7 mouse cellular contexts compared by ENCODE assay signal in the genomic region with DNA sequence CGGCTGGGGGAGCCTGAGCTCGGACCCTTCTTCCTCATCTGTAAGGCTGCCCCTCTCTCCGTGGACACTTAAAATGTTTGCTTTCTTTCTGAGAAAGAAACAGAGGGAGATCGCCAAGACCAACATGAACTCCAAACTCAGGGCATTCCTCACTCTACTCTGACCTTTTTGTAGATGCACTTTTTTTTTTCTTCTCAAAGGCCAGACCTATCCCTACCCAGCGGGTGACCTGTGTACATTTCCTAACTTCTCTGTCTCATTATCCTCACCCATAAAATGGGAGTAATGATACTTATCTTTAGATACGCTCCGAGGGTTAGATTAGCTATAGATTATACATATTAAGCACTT.
DNase-seq lines count a peak whose midpoint lies in the region; ATAC-seq and TF ChIP-seq lines count a peak whose summit lies in the region.

No protein-coding gene starts in this region.

- DNase-seq in lung, postnatal 0 days (ENCODE audit: low spot score), result no peak
- DNase-seq in lung, postnatal 25 days (ENCODE audit: low spot score), result no peak
- no peak for DNase-seq in urinary bladder, postnatal 4 days (ENCODE audit: low spot score in 2 of 2)
- no peak for DNase-seq in ovary, adult 18-20 months (ENCODE audit: low spot score)

- no peaks in the 10 kb centered on the region for H3K9me3 ChIP-seq in lung, postnatal 0 days (ENCODE audit: low read length)
- H3K9me3 ChIP-seq in forebrain, embryonic 12.5 days, result no peaks in the 10 kb centered on the region
- H3K9me3 ChIP-seq in liver, embryonic 12.5 days (replicated peaks), result no peaks in the 10 kb centered on the region
- no peaks in the 10 kb centered on the region for H3K9me3 ChIP-seq in stomach, embryonic 16.5 days (replicated peaks; ENCODE audit: control insufficient read depth, low read length)

- H3K4me2 ChIP-seq in lung, postnatal 0 days (replicated peaks; ENCODE audit: low read depth, low read length), result peak overlapping the region; percentile 61
- peak overlapping the region; percentile 72 for H3K4me2 ChIP-seq in forebrain, embryonic 12.5 days
- peak overlapping the region; percentile 86 for H3K4me2 ChIP-seq in liver, embryonic 12.5 days
- peak overlapping the region; percentile 63 for H3K4me2 ChIP-seq in stomach, embryonic 16.5 days (ENCODE audit: low read depth, low read length)

- TF ChIP-seq EP300 in lung, postnatal 0 days (IDR thresholded peaks at IDR 0.05), result peak; percentile 22; the same call in 1 of the 2 replicates

- no peaks in the 10 kb centered on the region for H3K27me3 ChIP-seq in lung, postnatal 0 days (replicated peaks; ENCODE audit: insufficient read depth, low read length)
- H3K27me3 ChIP-seq in forebrain, embryonic 12.5 days, result peaks cover 8% of the 10 kb centered on the region; the same call in 1 of the 2 replicates
- no peaks in the 10 kb centered on the region for H3K27me3 ChIP-seq in liver, embryonic 12.5 days (replicated peaks)
- no peaks in the 10 kb centered on the region for H3K27me3 ChIP-seq in stomach, embryonic 16.5 days (ENCODE audit: control insufficient read depth, insufficient read depth, low read length)

- WGBS in lung, postnatal 0 days, result 16% methylated on average over 7 of the region's 7 CpGs
- WGBS in forebrain, embryonic 12.5 days, result 21% methylated on average over 7 of the region's 7 CpGs
- 20% methylated on average over 7 of the region's 7 CpGs for WGBS in liver, embryonic 12.5 days (ENCODE audit: insufficient replicate concordance)
- 15% methylated on average over 7 of the region's 7 CpGs for WGBS in stomach, embryonic 16.5 days

- TF ChIP-seq CTCF in lung, postnatal 0 days (IDR thresholded peaks at IDR 0.05), result no peak

- H3K36me3 ChIP-seq in lung, postnatal 0 days (ENCODE audit: insufficient read depth, low read length), result no peaks in the 10 kb centered on the region
- H3K36me3 ChIP-seq in forebrain, embryonic 12.5 days (replicated peaks), result no peaks in the 10 kb centered on the region
- H3K36me3 ChIP-seq in liver, embryonic 12.5 days, result no peaks in the 10 kb centered on the region
- H3K36me3 ChIP-seq in stomach, embryonic 16.5 days (ENCODE audit: control insufficient read depth, insufficient read depth, low read length), result no peaks in the 10 kb centered on the region

- peak; percentile 13; the same call in 1 of the 2 replicates for ATAC-seq in lung, postnatal 0 days
- peak; percentile 36; the same call in 1 of the 2 replicates for ATAC-seq in forebrain, embryonic 12.5 days (ENCODE audit: low FRiP score)
- ATAC-seq in liver, embryonic 12.5 days, result no peak
- ATAC-seq in stomach, embryonic 16.5 days (ENCODE audit: insufficient read depth, low FRiP score), result peak; percentile 14; the same call in 1 of the 2 replicates

- peak overlapping the region; percentile 45 for H3K4me3 ChIP-seq in lung, postnatal 0 days (ENCODE audit: low read depth, low read length)
- peak overlapping the region; percentile 56 for H3K4me3 ChIP-seq in forebrain, embryonic 12.5 days (replicated peaks)
- peak overlapping the region; percentile 66 for H3K4me3 ChIP-seq in liver, embryonic 12.5 days
- H3K4me3 ChIP-seq in stomach, embryonic 16.5 days (replicated peaks; ENCODE audit: low read length), result peak overlapping the region; percentile 56

- H3K9ac ChIP-seq in lung, postnatal 0 days (replicated peaks; ENCODE audit: low read depth), result peak overlapping the region; percentile 65
- peak overlapping the region; percentile 72 for H3K9ac ChIP-seq in forebrain, embryonic 12.5 days
- peak overlapping the region; percentile 88 for H3K9ac ChIP-seq in liver, embryonic 12.5 days
- peak overlapping the region; percentile 80 for H3K9ac ChIP-seq in stomach, embryonic 16.5 days (ENCODE audit: low read length)

- H3K4me1 ChIP-seq in lung, postnatal 0 days (ENCODE audit: insufficient read depth, low read depth, low read length), result peaks cover 24% of the 10 kb centered on the region
- peaks cover 5% of the 10 kb centered on the region; the same call in 1 of the 2 replicates for H3K4me1 ChIP-seq in forebrain, embryonic 12.5 days
- H3K4me1 ChIP-seq in liver, embryonic 12.5 days, result peaks cover 63% of the 10 kb centered on the region
- peaks cover 21% of the 10 kb centered on the region for H3K4me1 ChIP-seq in stomach, embryonic 16.5 days (ENCODE audit: control insufficient read depth, insufficient read depth, low read length)

- H3K27ac ChIP-seq in lung, postnatal 0 days (ENCODE audit: low read length), result peak overlapping the region; percentile 97
- H3K27ac ChIP-seq in forebrain, embryonic 12.5 days, result peak overlapping the region; percentile 86
- peak overlapping the region; percentile 97 for H3K27ac ChIP-seq in liver, embryonic 12.5 days
- peak overlapping the region; percentile 98 for H3K27ac ChIP-seq in stomach, embryonic 16.5 days (ENCODE audit: low read length)
